Mouse (Mus musculus): ENCODE data around the gene Acsf3. TPM values are rescaled to one million over a fixed set of nuclear protein-coding genes. Genes with fewer than 3 reads are reported as not detected.

Gene Acsf3
- total RNA-seq, 1 experiment from 2014 or later = 40.9 TPM

- peak; percentile 10 for DNase-seq
Observed at GRCm38 (mm10) chr8:122762731-122763266, 12.5 kb upstream of the Acsf3 start.

DNA sequence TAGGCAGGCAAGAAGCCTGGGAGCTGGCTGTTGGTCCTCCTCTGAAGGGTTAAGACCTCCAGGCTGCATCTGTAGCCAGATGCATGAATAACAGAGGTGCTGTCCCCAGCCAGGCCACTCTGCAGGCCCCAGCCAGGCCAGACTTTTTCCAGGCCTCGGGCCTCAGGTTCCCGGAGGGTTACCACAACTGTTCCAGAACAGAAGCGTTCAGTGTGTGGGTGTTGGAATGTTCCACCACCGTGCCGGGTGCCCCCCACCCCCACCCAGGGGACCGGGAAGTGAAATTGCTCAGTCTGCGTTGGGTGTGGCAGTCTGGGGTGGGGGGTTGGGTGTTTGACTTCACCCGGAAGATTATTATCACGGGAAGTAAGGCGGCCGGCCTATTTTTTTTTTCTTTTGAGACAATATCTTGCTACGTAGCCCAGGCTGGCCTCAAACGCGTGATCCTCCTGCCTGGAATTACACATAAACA, 12.0 kb upstream of the Acsf3 start:
- no peak for DNase-seq

DNA sequence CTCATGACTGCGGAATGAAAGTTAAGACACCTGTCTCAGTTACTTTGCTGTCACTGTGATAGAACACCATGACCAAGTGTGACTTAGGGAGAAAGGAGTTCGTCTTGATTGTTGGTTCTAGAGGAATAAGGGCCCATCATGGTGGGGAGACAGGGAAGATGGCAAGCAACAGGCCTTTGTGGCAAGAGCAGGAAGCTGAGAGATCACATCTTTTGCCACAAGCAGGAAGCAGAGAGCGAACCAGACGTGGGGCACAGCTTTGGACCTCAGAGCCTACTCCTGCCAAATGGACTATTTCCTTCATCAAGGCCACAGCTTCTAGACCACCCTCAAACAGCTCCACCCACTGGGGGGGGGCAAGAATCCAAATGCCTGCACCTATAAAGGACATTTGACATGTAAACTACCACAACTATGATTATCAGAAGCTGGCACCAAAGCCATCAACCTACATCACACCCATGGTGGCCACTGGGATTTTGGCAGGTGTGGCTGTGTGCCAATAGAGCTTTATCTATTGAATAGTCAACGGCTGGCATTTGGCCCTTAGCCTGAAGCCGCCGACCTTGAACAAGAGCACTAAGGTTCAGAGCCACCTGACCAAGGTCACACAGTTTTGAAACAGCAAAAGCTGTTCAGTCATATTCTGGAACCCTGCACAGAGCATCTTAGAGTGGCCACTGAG, 10.4 kb upstream of the Acsf3 start:
- no peak for DNase-seq

- DNase-seq = no peak
Observed at GRCm38 (mm10) chr8:122766189-122766588, 9.1 kb upstream of the Acsf3 start.

DNA sequence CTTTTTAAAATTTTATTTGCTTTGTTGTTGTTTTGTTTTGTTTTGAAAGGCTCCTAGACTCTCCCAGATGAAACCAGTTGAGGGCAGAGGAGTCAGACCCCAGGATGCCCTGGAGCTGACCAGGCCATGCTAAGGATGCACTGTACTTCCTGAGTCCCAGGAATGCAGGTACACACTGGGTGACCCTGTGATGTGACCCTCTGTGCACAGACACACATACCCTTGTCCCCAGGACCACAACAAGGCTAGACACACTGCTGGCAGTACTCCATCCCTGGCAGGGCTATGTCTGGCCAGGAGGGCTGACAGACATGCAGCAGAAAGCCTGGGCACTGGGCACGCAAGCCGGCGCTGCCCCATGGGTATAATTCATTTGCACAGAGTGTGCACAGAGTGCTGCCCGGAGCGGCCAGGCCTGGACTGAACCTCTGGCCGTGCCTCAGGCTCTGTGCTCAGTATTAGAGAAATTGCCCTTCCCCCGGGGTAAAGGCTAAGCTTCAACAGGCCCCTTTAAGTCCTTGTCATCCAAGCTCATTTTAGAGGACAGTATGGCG, 8.6 kb upstream of the Acsf3 start:
- DNase-seq = peak; percentile 51

GRCm38 (mm10) chr8:122767229-122767628, 8.1 kb upstream of the Acsf3 start:
- DNase-seq = no peak

DNA sequence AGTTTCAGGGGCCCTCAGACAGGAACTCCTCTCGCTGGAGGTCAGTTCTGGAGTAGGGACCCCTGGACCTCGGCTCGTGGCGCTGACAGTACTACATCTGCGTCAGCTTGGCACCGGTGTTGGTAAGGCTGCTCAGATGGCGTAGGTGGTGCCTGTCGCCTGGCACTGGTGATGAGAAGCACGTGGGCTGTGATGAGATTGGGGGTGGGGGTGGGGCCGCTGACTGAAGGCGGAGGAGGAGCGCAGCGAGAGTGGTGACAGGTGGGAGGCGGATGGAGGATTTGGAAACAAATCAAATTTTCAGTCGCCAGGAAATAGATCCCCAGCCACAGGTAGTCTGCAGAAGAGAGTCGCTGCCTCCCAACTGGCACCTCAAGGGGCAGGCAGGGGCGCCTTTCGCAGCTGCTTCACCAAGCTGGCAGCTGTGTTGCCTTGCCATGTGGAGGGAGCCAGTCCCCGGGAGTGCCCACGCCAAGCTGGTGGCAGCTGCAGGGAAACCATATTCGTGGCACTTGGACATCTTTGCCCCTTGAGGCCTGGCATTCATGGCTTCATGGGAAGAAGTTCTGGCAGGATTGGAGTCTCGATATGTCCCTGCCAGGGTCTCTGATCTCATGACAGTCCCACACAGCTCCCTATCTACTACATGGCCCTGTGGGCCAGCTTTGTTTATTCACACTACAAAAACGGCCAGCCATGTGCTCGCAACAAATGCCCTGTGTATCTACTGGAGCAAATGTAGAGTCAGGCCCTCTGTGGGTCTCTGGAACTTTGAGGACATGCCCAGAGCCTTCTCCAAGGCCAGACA, 5.8 kb upstream of the Acsf3 start:
- peak; percentile 8 for DNase-seq

- no peak for DNase-seq
Observed at GRCm38 (mm10) chr8:122772431-122773060, 2.7 kb upstream of the Acsf3 start.

DNA sequence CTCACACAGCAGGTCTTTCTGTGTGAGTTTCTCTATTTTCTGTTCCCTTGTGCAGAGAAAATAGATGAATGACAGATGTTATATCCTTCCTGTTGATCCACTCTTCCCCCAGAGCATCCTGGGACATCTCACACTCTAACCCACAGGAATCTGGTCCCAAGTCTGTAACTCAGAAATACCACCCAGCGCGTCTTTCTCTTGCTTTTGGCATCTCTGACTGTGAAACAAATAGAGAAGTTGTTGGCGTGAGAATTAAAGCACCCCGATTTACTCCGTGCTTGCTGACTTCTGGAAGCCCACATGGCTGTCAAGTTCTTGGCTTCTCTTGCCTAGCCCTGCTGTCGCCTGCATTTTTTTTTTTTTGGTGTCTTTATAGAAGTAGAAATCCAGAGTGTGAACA, 2.4 kb downstream of the Acsf3 start:
- DNase-seq = no peak

DNA sequence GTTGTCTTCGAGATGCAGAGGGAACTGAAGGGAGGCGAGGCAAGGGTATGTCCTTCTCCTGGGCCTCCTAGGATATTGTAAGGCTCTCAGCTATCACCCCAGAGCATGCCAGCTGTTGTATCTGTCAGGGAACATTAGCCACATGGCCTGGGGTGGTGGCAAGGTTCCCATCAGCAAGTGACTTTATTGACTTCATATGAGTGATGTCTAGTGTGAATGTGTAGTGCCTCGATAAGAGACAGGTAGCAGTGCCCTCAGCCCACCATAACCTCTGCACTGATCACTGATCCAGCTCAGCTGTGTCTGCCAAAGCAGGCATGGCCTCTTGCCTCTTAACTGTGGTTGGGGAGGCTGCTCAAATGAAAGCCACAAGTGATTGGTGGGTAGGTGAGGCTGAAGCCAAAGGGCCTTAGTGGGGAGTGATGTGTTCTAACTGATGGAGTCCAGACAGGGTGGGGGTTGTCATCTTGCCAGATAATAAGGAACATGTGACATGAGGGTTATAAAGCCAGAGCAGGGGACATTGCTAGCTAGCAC, 3.5 kb downstream of the Acsf3 start:
- DNase-seq = no peak

DNA sequence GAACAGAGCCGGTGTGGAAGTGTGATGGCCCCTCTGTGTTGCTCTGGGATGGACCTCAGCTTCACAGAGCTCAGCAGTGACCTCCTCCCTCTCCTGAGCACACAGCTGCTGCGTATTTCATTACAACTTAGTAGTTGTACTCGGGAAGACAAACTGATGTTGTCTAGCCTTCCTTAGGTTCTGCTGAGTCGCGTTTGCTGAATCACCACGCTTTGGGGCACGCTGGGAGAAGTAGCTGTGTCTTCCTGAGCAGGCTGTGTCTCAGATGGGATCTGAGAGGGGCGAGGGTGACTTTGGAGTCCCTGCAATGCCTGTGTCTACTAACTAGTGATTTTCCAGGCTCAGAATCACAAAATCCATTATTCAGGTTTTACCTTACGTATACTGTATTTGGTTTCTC, 4.0 kb downstream of the Acsf3 start:
- DNase-seq = no peak

DNA sequence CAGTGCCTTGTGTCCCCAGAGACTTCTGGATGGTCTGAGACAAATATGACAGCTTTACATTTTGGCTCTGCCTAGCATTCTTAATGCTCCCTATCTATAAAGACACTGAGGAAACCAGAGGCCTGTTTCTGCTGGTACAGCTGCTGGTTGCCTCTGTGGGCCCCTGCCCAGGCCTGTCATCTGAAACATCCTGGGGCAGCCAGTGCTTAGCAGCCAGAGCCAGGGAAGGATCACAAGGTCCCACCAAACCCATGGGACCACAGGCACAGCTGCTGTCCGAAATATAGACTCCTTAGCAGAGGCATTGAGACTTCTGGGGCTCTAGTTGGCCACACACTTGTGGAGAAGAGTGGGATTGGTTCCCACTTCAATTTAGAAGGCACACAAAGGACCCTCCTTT, 9.5 kb downstream of the Acsf3 start:
- no peak for DNase-seq

DNA sequence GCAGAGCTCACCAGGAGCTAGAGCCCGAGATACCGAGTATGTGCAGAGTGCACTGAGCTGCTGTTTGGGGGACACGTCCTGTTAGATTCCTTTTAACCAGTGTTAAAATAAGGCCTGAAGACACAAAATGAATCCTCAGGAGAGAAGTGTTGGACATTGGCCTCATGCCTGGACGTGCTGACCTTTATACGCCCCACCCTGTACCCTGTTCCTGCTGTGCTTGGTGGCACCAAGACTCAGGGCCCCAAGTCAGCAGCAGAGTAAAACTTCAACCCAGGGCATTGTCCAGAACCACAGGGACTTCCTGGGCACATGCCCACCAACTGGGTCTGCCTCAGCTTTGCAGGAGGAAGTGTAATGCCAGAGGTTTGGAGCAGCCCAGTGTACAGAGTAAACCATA, 14.5 kb downstream of the Acsf3 start:
- DNase-seq = no peak

DNA sequence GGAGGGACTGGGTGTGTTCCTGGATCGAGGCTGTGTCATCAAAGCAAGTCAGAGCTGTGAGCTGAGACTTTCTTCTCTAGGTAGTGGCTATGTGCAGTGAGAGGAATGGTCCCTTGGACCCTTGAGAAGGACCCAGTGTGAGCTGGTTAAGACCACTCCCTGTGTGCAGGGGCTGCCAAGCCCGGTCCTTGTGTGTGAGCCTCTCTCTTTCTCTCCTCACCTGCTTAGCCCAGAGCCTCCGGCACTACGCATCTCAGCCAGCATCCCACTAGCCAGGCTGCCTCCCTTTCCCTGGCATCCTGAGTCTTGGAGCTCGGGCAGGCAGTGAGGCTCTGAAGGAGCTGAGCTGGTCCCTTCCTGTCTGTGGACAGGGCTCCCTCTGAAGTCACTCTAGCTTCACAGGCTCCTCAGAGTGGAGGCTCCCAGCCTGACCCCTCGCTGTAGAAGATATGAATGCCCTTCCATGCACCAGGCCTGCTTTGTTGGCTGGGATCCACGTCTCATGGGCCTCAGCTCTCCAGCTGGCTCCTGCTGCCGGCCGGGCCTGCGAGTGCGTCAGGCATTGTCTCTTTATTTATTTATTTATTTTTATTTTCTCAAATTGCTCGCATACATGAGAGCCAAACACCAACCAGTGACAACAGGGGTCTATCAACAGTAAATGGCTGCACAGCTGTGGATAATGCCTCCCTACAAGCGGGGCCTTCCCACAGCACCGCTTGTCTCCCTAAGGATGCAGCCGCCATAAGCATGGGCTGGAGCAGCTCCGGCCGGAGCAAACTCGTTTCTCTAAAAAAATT, 18.3 kb downstream of the Acsf3 start:
- DNase-seq = no peak

DNA sequence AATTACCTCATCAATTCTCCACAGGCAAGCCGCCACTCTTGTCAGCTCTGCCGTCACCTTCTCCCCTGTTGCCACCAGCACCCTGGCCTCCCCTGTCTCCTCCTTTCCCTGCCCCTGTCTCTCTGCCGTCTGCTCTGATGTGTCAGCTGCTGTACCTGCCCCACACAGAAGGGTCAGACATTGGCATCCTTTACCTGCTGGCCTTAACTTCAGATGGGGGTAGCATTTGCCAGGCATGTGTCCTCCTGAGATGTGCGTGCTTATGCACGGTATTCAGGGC, 18.8 kb downstream of the Acsf3 start:
- no peak for DNase-seq

DNA sequence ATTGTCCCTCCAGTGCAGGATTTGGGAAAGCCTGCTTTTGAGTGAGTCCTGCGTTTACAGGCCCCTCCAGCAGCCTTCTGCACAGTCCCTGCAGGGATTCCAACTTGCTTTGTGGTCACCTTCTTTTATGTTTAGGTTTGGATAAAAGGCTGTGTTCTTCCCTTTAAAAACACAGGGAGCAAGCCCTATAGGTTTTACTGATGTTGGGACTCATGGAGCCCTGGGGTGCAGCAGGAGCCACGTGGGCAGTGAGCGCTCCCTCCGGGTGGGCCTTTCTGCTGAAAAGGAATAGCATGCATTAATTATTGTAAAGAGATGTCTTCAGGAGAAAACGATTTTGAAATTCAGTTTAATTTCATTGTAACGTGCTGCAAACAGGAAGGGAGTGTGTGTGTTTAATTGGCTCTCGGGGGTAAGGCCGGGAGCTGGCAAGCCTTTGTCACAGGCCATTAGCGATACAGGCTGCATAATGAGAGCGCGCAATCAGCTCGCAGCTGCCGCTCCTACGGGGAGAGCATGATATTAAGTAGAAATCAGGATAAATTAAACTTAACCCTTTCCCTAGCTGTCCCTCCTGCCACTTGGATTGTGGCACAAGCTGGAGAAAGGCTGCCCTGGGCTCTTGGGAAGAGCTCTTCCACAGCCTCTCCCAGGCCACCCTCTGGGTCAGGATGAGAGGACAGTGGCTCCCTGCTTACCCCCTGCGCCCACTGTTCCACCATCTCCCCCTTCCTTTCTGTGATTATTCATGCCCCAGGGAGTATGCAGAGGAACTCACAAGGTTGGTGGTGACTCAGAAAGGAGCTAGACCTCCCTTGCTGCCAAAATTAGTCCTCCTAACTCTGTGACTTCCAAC, 28.8 kb downstream of the Acsf3 start:
- no peak for DNase-seq

DNA sequence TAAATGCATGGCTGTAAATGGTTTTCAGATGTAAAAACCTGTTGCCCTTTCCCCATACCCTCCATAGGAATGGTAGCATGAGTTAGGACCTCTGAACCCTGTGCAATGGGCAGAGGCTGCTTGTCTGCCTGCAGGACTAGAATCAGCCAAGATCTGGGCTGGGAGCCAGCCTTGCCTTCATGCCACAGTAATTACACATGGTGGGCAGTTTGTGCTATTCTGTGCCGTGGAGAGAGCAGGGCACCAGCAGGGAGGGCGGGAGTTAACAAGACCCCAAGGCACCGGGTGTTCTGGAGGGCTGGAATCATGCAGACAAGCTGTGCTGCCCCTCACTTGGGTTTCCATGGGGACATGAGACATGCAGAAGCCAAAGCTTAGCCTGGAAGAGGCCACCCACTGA, 30.1 kb downstream of the Acsf3 start:
- DNase-seq = peak; percentile 63

DNA sequence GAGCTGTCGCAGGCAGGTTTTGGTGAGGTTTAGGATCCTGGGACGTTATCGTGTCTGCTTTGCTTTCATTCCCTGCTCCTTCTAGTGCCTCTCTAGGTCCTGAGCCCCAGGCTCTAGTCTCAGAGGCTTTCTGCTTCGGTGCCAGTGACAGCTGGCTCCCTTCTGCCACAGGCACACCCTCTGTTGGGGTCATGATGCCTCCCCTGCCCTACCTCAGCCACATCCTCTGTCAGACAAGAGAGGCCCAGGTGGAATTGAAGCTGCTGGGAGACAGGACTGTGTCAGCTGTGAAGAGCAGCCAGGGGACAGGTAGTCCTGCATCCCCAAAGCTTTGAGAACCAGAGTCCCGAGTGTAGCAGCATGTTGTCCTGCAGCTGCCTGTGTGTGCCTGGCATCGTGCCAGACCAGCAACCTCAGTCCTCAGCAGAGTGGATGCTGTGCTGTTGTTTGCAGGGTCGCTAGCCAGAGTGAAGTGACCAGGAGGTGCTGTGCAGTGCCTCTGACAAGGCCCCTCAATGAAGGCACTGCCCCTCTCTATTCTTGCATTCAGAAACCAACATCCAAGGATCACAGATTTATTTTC, 31.8 kb downstream of the Acsf3 start:
- no peak for DNase-seq

GRCm38 (mm10) chr8:122807907-122808306, 32.6 kb downstream of the Acsf3 start:
- peak; percentile 51 for DNase-seq

GRCm38 (mm10) chr8:122810376-122810775, 35.1 kb downstream of the Acsf3 start:
- DNase-seq = peak; percentile 39

Measured in adrenal gland, postnatal 25 days (tissue).